Mouse (Mus musculus) limb, embryonic 10.5 days (tissue): ENCODE measurements at regions not wholly inside any gene's neighbourhood (a gene's known extent, or its start where the extent isn't known, plus 50 kb on each side); places are given as distances from the start of the nearest gene placed in this dataset.

Experiments
- DNase-seq: peaks from one replicate; pipeline ENCODE4 v3.0.0-alpha.2; 2017; ENCODE audit warnings: low spot score
- H3K27ac ChIP-seq: fragments of 300-500 bp; sonication (generic); 2 replicates; pipeline ENCODE4 v1.5.1; 2016; ENCODE audit warnings: mild to moderate bottlenecking
- H3K27me3 ChIP-seq: fragments of 300-500 bp; sonication (generic); 2 replicates; pipeline ENCODE4 v1.6.1; 2016; ENCODE audit warnings: low read depth, mild to moderate bottlenecking; ENCODE audit not compliant: poor library complexity, severe bottlenecking
- H3K36me3 ChIP-seq: fragments of 300-500 bp; sonication (generic); 2 replicates; pipeline ENCODE4 v1.6.1; 2016; ENCODE audit warnings: mild to moderate bottlenecking, moderate library complexity
- H3K4me1 ChIP-seq: fragments of 300-500 bp; sonication (generic); 2 replicates; pipeline ENCODE4 v1.6.1; 2016
- H3K4me3 ChIP-seq: fragments of 300-500 bp; sonication (generic); 2 replicates; pipeline ENCODE4 v1.5.1; 2016; ENCODE audit warnings: mild to moderate bottlenecking, moderate library complexity
- H3K9me3 ChIP-seq: fragments of 300-500 bp; sonication (generic); replicated peaks from 2 replicates; pipeline ENCODE4 v1.6.1; 2016; ENCODE audit warnings: mild to moderate bottlenecking
- WGBS: fragments of 180-500 bp; shearing (Covaris S2); methylation state at CpG from one replicate; pipeline ENCODE4 v1.1.7; 2016; 5-methylcytosine and 5-hydroxymethylcytosine counted together

DNA sequence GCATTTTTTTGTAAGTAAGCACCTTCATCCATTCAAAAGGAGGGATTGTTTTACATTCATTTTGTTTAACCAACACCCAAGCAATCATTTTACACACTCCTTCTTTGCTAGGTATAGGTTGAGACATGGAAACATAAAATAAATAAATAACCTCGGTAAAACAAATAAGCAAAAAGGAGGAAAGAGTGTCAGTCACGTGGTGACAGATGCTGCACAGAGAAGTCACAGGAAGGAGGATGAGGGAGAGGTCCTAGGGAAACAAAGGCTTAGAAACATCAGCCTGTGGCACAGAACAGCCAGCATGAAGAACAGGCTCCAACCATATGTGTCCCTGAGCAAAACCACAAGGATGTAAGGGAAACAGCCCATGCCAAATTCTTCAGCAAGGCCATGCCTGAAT is 113.5 kb upstream of the Cblb start:
- WGBS, result 49% methylated on average over 2 of the region's 2 CpGs
- H3K27ac ChIP-seq, result no peak overlapping the region
- H3K27me3 ChIP-seq, result no peaks in the 10 kb centered on the region
- H3K36me3 ChIP-seq, result no peaks in the 10 kb centered on the region
- H3K4me3 ChIP-seq, result no peak overlapping the region
- DNase-seq, result no peak
- H3K9me3 ChIP-seq, result no peaks in the 10 kb centered on the region
- peaks cover 17% of the 10 kb centered on the region for H3K4me1 ChIP-seq

DNA sequence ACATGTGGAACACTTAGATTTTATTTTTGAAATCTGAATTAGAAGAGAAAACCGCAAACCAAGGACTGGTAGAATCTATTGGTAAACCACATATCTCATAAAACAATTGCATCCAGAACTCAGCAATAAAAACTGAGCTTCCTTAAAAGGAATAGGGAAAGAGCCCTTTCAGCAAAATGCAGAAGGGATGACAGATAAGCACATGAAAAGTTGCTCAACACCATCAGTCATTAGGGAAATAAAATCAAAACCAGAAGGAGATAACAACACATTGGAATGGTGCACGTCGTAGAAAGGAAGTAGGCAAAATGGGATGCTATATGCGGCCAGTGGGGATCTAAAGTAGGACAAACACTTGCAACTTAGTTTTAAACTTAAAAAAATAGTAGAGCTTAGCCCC is 110.0 kb upstream of the Cblb start:
- Histone ChIP-seq H3K4me3 (no peak overlapping the region), H3K27me3 (no peaks in the 10 kb centered on the region), H3K4me1 (peaks cover 9% of the 10 kb centered on the region; the same call in 1 of the 2 replicates), H3K27ac (no peak overlapping the region), H3K9me3 (no peaks in the 10 kb centered on the region), H3K36me3 (no peaks in the 10 kb centered on the region)
- DNase-seq, result no peak
- 78% methylated on average over 4 of the region's 4 CpGs for WGBS

DNA sequence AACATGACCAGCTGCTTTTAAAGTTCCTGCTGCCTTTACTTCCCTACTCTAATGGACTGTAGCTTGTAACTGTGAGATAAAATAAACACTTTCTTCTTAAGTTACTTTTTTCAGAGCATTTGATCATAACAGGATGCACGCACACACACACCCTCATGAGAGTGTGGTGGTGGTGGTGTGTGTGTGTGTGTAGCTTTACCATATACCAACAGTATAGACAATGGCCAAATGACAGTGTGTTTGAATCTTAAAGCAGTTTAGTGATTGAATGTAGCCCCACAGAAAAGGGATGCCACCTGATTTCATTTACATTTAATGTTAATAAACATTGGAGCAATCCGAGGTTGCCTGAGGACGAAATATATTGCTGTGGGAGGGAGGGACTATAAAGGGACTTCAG is 108.4 kb upstream of the Cblb start:
- Histone ChIP-seq H3K27me3 (no peaks in the 10 kb centered on the region), H3K4me1 (no peaks in the 10 kb centered on the region), H3K9me3 (no peaks in the 10 kb centered on the region), H3K27ac (no peak overlapping the region), H3K36me3 (no peaks in the 10 kb centered on the region), H3K4me3 (no peak overlapping the region)
- DNase-seq, result no peak
- 75% methylated on average over 3 of the region's 3 CpGs for WGBS

DNA sequence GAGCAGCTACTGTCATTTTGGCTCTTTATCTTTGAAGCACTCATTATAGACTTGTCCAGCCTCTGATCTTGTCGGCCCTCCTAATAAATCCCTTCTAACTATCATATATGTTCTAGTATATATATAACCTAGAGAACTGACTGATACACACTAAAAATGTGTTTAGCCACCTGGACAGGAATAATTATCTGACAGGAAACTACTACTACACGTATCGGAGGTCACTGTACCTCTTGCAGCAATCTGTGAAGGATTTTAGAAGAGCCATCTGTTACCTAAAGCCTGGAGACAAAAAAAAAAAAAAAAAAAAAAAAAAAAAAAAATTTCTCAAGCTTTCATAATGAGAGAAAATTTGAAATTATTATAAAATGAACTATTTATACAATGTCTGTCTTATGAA is 105.4 kb upstream of the Cblb start:
- Histone ChIP-seq H3K4me3 (no peak overlapping the region), H3K4me1 (no peaks in the 10 kb centered on the region), H3K36me3 (no peaks in the 10 kb centered on the region), H3K27me3 (no peaks in the 10 kb centered on the region), H3K9me3 (no peaks in the 10 kb centered on the region), H3K27ac (no peak overlapping the region)
- 92% methylated on average over 3 of the region's 3 CpGs for WGBS
- no peak for DNase-seq

DNA sequence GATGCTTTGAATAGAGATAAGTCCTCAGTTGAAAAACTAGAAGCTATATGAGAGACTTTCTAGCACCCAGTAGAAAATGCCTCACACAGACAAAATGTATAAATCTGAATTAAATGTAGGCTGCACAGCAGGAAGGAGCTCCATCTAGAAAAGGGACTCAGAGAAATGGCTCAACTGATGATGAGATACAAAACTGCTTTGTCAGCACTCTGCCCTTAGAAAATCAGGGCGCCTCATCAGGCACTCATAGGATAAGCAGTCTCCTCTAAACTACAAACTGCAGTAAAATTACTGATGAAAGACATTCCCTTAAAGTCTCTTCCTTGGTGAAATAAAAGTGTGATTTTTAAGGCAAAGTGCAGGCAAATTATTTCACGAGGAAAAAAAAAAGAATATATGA is 97.9 kb upstream of the Cblb start:
- 93% methylated on average over 2 of the region's 2 CpGs for WGBS
- Histone ChIP-seq H3K4me3 (no peak overlapping the region), H3K27me3 (no peaks in the 10 kb centered on the region), H3K27ac (no peak overlapping the region), H3K9me3 (no peaks in the 10 kb centered on the region), H3K36me3 (no peaks in the 10 kb centered on the region), H3K4me1 (no peaks in the 10 kb centered on the region)
- DNase-seq, result no peak

DNA sequence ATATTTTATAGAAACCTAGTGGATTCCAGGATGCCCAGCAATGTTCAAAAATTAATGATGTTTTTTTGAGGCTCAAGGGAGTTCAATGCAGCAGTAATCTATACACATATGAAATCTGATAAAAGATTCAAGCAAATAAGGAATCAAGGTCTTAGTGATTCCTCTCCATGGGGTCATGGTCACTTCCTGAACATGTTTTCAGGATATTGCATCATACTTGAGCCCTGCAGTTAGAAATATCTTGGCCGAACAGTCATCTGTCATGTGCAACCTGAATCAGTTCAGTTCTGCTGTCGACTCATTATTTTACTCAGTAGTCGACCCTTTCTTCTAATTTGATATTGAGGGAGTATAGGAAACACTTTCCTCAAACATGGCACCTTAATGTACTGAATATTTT is 97.1 kb upstream of the Cblb start:
- Histone ChIP-seq H3K9me3 (no peaks in the 10 kb centered on the region), H3K27me3 (no peaks in the 10 kb centered on the region), H3K4me3 (no peak overlapping the region), H3K4me1 (no peaks in the 10 kb centered on the region), H3K36me3 (no peaks in the 10 kb centered on the region), H3K27ac (no peak overlapping the region)
- WGBS, result 89% methylated on average over 3 of the region's 3 CpGs
- DNase-seq, result no peak

DNA sequence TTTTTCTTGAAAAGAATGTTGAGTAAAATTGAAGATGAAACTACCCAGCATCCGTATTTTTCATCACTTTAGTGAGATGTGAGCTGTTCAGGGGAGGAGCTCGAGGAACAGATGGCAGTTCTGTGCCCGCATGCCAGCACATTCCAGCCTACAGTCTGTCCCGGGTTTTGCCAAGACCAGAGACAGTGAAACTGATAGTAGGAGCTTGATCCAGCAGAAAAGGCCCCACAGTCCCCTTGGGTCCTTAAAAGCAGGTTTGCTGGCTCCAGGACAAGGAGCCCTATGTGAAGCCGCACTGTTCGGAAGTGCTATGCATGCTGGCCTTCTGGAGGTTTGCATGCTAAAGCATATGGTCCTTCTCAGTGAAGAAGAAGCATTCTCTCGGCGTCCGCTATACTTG is 93.7 kb upstream of the Cblb start:
- no peak for DNase-seq
- no peak overlapping the region for H3K27ac ChIP-seq
- no peaks in the 10 kb centered on the region for H3K27me3 ChIP-seq
- 92% methylated on average over 9 of the region's 9 CpGs for WGBS
- no peaks in the 10 kb centered on the region for H3K4me1 ChIP-seq
- H3K9me3 ChIP-seq, result no peaks in the 10 kb centered on the region
- H3K36me3 ChIP-seq, result no peaks in the 10 kb centered on the region
- H3K4me3 ChIP-seq, result no peak overlapping the region

DNA sequence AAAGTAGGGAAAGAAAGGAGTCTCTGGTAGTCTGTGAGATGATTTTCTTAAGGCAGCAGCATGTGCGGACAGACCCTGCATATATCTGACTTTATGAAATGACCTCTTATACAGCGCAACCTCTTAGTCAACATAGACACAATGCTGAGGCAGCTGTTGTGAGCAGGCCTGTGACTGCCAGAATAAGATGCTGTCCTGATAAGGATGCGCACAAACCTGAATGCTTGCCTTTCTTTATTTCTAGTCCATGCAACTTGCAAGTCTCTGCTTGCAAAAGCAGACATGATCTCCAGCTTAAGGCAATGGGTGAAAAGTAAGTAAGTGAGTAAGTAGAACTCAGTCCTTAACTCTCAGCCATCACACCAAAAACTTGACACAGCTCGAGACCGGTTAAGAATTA is 92.0 kb upstream of the Cblb start:
- H3K4me1 ChIP-seq, result no peaks in the 10 kb centered on the region
- H3K27ac ChIP-seq, result no peak overlapping the region
- H3K36me3 ChIP-seq, result no peaks in the 10 kb centered on the region
- WGBS, result 91% methylated on average over 5 of the region's 5 CpGs
- H3K27me3 ChIP-seq, result no peaks in the 10 kb centered on the region
- DNase-seq, result no peak
- H3K4me3 ChIP-seq, result no peak overlapping the region
- no peaks in the 10 kb centered on the region for H3K9me3 ChIP-seq

DNA sequence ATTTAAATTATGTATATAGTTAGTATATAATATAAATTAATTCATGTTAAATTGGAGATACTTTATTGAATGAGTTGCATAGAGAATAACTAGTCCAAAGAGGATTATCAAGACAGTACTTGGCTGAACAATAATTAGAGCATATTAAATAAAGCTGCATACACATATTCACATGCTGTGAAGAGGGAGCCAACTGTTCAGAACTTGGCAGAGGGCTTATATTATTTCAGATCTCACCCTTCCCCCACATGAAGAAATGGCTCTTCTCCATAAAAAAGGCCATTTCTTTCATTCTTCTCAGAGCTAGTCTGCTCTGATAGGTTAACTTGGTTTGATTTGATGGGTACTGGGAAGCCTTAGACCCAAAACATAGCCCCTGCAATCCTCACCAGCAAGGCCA is 90.5 kb upstream of the Cblb start:
- H3K4me1 ChIP-seq, result no peaks in the 10 kb centered on the region
- no peaks in the 10 kb centered on the region for H3K36me3 ChIP-seq
- DNase-seq, result no peak
- no peaks in the 10 kb centered on the region for H3K27me3 ChIP-seq
- H3K9me3 ChIP-seq, result no peaks in the 10 kb centered on the region
- H3K4me3 ChIP-seq, result no peak overlapping the region
- no peak overlapping the region for H3K27ac ChIP-seq

DNA sequence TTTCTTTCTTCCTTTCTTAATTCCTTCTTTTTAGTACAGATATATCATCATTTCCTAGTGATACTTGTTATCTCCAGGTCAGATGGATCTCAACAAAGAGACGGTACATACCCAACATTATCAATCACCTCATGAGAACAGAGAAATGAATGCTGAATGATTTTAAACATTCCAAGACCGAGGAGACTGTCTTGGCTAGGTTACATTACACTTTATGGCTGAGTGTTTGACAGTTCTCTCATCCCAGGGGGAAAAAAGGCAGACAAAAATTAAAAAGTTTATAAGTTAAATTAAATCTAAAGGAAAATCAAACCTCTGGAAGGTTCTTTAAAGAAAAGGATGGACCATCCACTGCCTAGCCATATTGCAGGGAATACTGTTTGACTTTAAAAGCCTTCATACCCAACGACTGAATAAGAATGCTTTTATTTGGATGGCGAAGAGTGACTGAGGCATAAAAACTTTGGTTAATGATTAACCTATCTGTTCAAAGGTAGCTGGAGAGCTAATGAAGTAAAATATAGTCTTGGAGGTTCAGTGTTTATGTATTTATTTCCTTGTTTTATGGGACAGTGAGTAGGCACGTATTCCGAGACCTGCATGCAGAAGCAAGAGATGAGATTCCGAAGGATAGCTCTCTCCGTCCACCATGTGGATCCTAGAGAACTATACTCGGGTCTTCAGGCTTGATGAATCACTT is 88.4 kb upstream of the Cblb start:
- Histone ChIP-seq H3K27ac (no peak overlapping the region), H3K36me3 (no peaks in the 10 kb centered on the region), H3K27me3 (no peaks in the 10 kb centered on the region), H3K4me3 (no peak overlapping the region), H3K9me3 (no peaks in the 10 kb centered on the region), H3K4me1 (no peaks in the 10 kb centered on the region)
- WGBS, result 90% methylated on average over 9 of the region's 9 CpGs
- no peak for DNase-seq

DNA sequence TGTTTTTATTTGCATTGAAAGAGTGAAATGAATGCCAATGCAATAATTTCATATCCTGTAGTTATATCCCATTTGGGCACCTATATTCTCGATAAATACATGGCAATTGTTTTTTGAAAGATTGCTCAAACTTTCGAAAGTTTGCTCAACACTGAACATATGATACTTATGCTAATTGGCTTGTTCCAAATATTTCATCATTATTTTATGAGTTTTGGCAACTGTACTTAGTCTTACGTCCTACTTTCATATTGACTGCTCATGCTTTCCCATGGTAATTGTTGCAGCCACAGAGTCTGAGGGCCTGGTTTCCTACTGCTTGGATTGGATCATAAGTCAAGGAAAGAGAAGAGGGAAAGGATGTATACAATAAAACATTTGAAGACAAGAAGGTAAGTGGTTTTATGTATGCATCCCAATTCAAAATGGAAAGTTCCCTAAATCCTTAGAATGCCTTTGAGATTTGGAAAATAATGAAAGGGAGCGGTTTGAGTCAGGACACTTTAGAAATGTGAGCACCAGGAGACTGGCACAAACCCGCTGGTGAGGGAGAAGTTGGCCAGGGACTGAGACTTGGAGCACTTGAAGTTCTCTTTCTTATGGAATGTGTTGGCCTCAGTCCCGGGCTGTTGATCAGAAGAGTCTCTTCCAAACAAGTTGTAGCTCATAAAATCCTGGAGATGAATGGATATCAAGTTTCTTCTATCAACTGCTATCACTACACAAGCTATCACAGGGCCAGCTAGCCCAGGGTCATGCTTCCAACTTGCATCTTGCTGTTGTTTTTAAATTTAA is 63.8 kb upstream of the Cblb start:
- DNase-seq, result no peak
- H3K36me3 ChIP-seq, result no peaks in the 10 kb centered on the region
- no peaks in the 10 kb centered on the region for H3K4me1 ChIP-seq
- H3K9me3 ChIP-seq, result peaks cover 3% of the 10 kb centered on the region; the same call in 1 of the 2 replicates
- H3K27me3 ChIP-seq, result no peaks in the 10 kb centered on the region
- no peak overlapping the region for H3K4me3 ChIP-seq
- 94% methylated on average over 6 of the region's 6 CpGs for WGBS
- no peak overlapping the region for H3K27ac ChIP-seq
